Mouse (Mus musculus) hindbrain, postnatal 0 days (tissue): ENCODE measurements around the gene Fsd1l. TPM values are rescaled to one million over a fixed set of nuclear protein-coding genes. Genes with fewer than 3 reads are reported as not detected.

Source experiments
- ATAC-seq: fragments of 200-750 bp; cut with Nextera tagmentation; 2 replicates; pipeline ENCODE4 v1.8.0; 2017; ENCODE audit warnings: mild to moderate bottlenecking, moderate TSS enrichment, moderate library complexity
- DNase-seq: peaks from one replicate; pipeline ENCODE4 v3.0.0-alpha.2; 2015; ENCODE audit warnings: low spot score
- H3K27ac ChIP-seq: fragments of 300-500 bp; sonication (generic); 2 replicates; pipeline ENCODE4 v1.5.1; 2014; ENCODE audit warnings: mild to moderate bottlenecking
- H3K27me3 ChIP-seq: fragments of 300-500 bp; sonication (generic); 2 replicates; pipeline ENCODE4 v1.6.1; 2014; ENCODE audit warnings: low read length, mixed read lengths; ENCODE audit not compliant: insufficient read depth
- H3K36me3 ChIP-seq: fragments of 300-500 bp; sonication (generic); 2 replicates; pipeline ENCODE4 v1.6.1; 2014; ENCODE audit warnings: low read length, mixed read lengths; ENCODE audit not compliant: insufficient read depth
- H3K4me1 ChIP-seq: fragments of 300-500 bp; sonication (generic); 2 replicates; pipeline ENCODE4 v1.6.1; 2014; ENCODE audit warnings: antibody characterized with exemption, low read length, mixed read lengths; ENCODE audit not compliant: insufficient read depth
- H3K4me2 ChIP-seq: fragments of 300-500 bp; sonication (generic); 2 replicates; pipeline ENCODE4 v1.6.1; 2014; ENCODE audit warnings: low read depth, mild to moderate bottlenecking, low read length, moderate library complexity, mixed read lengths
- H3K4me3 ChIP-seq: fragments of 300-500 bp; sonication (generic); 2 replicates; pipeline ENCODE4 v1.5.1; 2014; ENCODE audit warnings: low read length
- H3K9ac ChIP-seq: fragments of 300-500 bp; sonication (generic); replicated peaks from 2 replicates; pipeline ENCODE4 v1.6.1; 2014; ENCODE audit warnings: mild to moderate bottlenecking, low read length, moderate library complexity, mixed read lengths
- H3K9me3 ChIP-seq: fragments of 300-500 bp; sonication (generic); 2 replicates; pipeline ENCODE4 v1.6.1; 2016; ENCODE audit warnings: low read length, mixed read lengths
- CTCF ChIP-seq: IDR thresholded peaks from 2 replicates; pipeline ENCODE4 v1.5.1; 2016; ENCODE audit warnings: antibody characterized with exemption, control low read depth, low read depth
- WGBS: fragments of 180-500 bp; shearing (Covaris S2); extraction: QIAGEN DNeasy Blood & Tissue Kit; methylation state at CpG from one replicate; pipeline ENCODE4 v1.1.7; 2014; 5-methylcytosine and 5-hydroxymethylcytosine counted together
- polyA plus RNA-seq: library from polyadenylated mRNA; unstranded; fragments of >200 nt; fragmentation: Nextera tagmentation; extraction: Ambion mirVana; gene quantifications from 2 replicates; pipeline ENCODE4 v1.2.1, GENCODE M21; 2015
- total RNA-seq: library from RNA; depleted of rRNA; stranded (reverse); fragments of >200 nt; gene quantifications from 2 replicates; pipeline ENCODE4 v1.2.3, GENCODE M21; 2014

Fsd1l gene
- total and polyA plus RNA-seq, 2 experiments from 2014 or later: 21.4 to 22.1 TPM

DNA sequence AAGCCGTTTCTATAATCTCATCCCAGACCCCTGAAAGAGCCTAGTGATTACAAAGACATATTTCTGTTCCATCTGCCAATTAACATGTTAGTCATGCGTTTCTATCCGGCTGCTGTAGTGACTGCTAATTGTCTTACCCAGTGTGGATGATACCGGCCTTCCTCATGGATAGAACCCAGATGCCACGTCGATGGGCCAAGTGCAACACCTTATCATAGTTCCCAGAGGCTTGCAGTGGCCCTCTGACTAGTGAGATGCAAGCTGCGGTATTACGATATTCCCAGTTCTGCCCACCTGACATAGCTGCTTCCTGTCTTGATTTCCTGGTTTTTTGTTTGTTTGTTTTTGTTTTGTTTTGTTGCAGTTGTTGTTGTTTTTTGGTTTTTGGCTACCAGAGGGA, 39.3 kb upstream of the Fsd1l start:
- peak; percentile 39; the same call in 1 of the 2 replicates for ATAC-seq

DNA sequence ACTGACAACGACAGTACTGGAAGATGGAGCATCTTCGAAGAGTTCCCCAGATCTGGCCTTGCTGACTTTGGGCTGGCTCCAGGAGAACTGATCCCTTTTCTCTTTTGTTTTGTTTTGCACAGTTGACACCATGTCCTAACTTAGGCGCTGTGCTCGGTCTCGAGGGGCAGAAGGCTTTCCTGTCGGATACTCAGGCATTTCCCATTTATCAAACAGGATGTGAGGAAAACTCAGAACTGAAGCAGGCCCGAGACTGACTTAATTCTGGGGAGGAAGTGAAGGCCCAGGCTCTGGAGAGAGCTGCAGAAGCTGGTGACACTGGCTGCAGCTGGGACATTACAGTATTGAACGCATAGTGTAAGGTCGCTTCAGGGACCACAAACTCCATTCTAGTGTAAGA, 38.9 kb upstream of the Fsd1l start:
- ATAC-seq (no peak), DNase-seq (no peak)
- H3K36me3 ChIP-seq: no peaks in the 10 kb centered on the region
- no peak overlapping the region for H3K9ac ChIP-seq
- H3K9me3 ChIP-seq: no peaks in the 10 kb centered on the region
- WGBS: 73% methylated on average over 9 of the region's 9 CpGs
- no peaks in the 10 kb centered on the region for H3K27me3 ChIP-seq
- H3K4me1 ChIP-seq: no peaks in the 10 kb centered on the region
- no peak for TF ChIP-seq CTCF
- H3K27ac ChIP-seq: 0 out of 2 replicates have a peak overlapping the region, but pooled peaks have one; percentile 2
- no peak overlapping the region for H3K4me3 ChIP-seq
- H3K4me2 ChIP-seq: no peak overlapping the region

More for the DNA sequence above, 39.3 kb upstream of the Fsd1l start:
- no peak overlapping the region for H3K4me2 ChIP-seq
- WGBS: 54% methylated on average over 8 of the region's 8 CpGs
- no peaks in the 10 kb centered on the region for H3K36me3 ChIP-seq
- H3K27ac ChIP-seq: 0 out of 2 replicates have a peak overlapping the region, but pooled peaks have one; percentile 2
- no peaks in the 10 kb centered on the region for H3K9me3 ChIP-seq
- H3K9ac ChIP-seq: no peak overlapping the region
- no peaks in the 10 kb centered on the region for H3K27me3 ChIP-seq
- TF ChIP-seq CTCF: no peak
- DNase-seq: no peak
- no peak overlapping the region for H3K4me3 ChIP-seq
- no peaks in the 10 kb centered on the region for H3K4me1 ChIP-seq

DNA sequence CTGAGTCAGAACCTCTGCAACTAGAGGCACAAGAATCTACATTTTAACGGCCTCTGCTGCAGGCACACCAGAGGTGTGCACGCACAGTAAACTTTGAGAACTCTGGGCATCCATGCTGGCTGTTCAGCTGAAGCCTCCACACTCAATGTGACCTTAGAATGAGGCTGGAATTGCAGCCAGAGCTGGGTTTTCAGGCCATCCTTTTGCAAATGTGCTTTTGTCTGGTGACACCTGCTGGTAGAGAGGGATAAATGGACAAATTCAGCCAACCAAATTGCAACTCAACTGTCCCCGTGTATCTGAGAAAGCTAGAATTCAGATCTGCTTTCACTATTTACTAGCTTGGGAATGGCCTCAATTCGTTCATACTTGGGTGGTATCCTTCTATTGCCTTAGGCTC, 37.1 kb upstream of the Fsd1l start:
- ATAC-seq: peak; percentile 69
- WGBS: 32% methylated on average over 4 of the region's 4 CpGs

DNA sequence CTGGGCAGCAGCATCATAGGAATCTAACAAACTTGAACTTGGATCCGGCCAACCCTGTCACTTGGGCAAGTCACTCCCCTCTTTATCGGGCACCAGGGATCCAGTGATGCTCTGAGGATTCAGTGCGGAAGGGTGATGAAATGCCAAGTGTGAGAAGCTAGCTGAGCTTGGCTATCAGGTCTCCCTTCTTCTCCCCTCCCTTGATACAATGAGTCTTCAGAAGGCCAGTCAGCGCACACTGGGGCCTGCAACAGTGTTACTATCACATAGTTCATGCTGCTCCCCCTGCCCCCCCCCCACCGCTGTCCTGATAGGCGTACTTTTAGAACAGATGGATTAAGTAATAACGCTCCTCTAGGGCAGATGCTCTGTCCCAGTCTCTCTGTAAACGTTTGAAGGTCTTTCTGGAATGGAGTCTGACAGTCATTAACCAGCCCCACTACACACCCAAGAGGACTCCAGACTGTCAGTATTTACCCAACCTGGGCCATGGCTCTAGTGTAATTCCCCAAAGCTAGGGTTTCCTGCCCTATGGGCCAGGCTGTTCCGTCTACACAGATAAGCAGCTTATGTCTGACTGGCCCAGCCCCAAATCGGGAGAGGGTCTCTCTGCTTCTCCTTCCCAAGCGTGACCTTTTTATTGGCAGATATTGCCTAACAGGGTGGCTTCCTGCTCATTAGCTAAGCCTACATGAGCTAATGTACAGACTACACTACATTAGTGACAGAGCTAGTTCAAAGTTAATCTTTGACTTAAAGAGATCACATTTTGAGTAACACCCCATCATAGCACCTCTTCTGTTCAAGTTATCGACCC, 35.8 kb upstream of the Fsd1l start:
- WGBS: 67% methylated on average over 12 of the region's 12 CpGs

More for the DNA sequence above, 37.1 kb upstream of the Fsd1l start:
- Histone ChIP-seq H3K4me2 (no peak overlapping the region), H3K9me3 (no peaks in the 10 kb centered on the region), H3K4me1 (no peaks in the 10 kb centered on the region), H3K9ac (no peak overlapping the region), H3K36me3 (no peaks in the 10 kb centered on the region), H3K27ac (no peak overlapping the region), H3K27me3 (no peaks in the 10 kb centered on the region), H3K4me3 (no peak overlapping the region)
- DNase-seq: peak; percentile 90
- peak; percentile 88 for TF ChIP-seq CTCF

DNA sequence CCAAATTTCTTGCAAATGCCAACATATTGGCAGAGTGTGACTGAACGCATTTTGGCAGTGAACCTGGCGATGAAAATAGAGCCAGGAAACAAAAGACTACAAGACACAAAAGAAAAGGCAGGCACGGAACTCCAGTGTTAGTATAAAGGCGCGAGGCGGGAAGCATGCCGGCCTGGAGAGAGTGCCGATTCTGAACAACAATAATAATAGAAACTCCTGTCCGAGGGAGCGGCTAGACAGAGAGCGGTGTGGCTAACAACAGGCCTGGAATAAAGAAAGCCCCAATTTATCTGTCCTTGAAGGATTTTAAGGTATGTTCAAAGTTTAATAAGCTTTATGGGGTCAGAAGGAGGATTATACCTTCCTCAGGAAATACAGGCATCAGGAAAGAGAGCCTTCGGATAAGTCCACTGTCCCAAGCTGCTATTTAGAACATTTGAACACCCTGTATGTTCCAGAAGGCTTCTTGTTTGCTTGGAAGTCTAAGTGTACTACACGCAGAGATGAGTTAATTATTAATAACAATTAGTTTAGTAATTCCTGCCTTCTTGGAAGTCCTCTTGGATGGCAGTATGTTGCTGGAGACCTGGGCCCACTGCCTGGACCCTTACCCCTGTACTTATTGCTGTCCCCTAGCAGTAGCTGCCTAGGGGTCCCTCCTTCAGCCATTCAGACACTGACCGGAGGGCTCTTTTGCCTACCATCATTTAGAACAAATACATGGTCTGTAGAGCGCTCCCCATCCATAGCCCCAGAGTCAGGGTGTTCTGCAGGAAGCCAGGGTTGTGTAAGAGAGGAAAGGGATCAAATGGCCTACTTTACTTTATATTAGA, 35.0 kb upstream of the Fsd1l start:
- Histone ChIP-seq H3K27me3 (no peaks in the 10 kb centered on the region), H3K4me2 (no peak overlapping the region), H3K4me3 (no peak overlapping the region), H3K9me3 (no peaks in the 10 kb centered on the region), H3K4me1 (no peaks in the 10 kb centered on the region), H3K9ac (no peak overlapping the region), H3K36me3 (no peaks in the 10 kb centered on the region), H3K27ac (no peak overlapping the region)
- ATAC-seq (no peak), DNase-seq (no peak)
- 46% methylated on average over 15 of the region's 15 CpGs for WGBS
- TF ChIP-seq CTCF: no peak

More for the DNA sequence above, 35.8 kb upstream of the Fsd1l start:
- Histone ChIP-seq H3K4me1 (no peaks in the 10 kb centered on the region), H3K36me3 (no peaks in the 10 kb centered on the region), H3K27ac (no peak overlapping the region), H3K9ac (no peak overlapping the region), H3K27me3 (no peaks in the 10 kb centered on the region), H3K9me3 (no peaks in the 10 kb centered on the region), H3K4me3 (no peak overlapping the region), H3K4me2 (no peak overlapping the region)
- DNase-seq (peak; percentile 23), ATAC-seq (0 out of 2 replicates have a peak, but pooled peaks have one; percentile 13)
- no peak for TF ChIP-seq CTCF

DNA sequence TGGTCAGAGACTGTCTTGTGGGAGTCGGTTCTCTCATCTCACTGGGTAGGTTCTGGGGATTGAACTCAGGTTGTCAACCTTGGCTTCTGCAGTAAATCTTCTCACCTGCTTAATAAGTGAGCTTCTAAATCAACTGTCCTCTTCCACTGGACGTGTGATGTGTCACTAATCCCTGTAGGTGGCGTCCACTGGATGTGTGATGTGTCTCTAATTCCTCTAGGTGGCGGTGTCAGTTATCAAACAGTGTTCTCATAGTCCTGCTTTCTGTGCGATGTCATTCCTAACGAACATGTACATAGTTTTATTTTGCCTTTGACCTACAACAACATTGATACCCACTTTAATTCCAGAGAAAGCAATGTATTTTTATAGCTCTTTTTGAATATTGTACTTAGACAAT, 30.8 kb upstream of the Fsd1l start:
- no peaks in the 10 kb centered on the region for H3K4me1 ChIP-seq
- H3K9ac ChIP-seq: no peak overlapping the region
- H3K36me3 ChIP-seq: no peaks in the 10 kb centered on the region
- peak; percentile 90 for TF ChIP-seq CTCF
- no peak overlapping the region for H3K4me3 ChIP-seq
- 46% methylated on average over 6 of the region's 6 CpGs for WGBS
- H3K9me3 ChIP-seq: no peaks in the 10 kb centered on the region
- H3K27me3 ChIP-seq: no peaks in the 10 kb centered on the region
- no peak overlapping the region for H3K4me2 ChIP-seq
- peak; percentile 81 for DNase-seq
- H3K27ac ChIP-seq: no peak overlapping the region
- peak; percentile 62 for ATAC-seq
